Mouse (Mus musculus) gastrocnemius, postnatal 4 days (tissue): Measurements from ENCODE around the gene Ovch2. TPM values are rescaled to one million over a fixed set of nuclear protein-coding genes. Genes with fewer than 3 reads are reported as not detected.

ENCODE experiments used
- DNase-seq, 2 experiments: peaks; one replicate each; pipeline ENCODE4 v3.0.0; 2021 to 2022; ENCODE audit warnings: low spot score in 2 of 2, mixed read lengths in 2 of 2
- total RNA-seq, 2 experiments: library from RNA; stranded (reverse); gene quantifications; 2 replicates each; pipeline ENCODE4 v1.2.3; 2021

Ovch2 gene
- total RNA-seq, 2 experiments from 2014 or later: not detected

- no peak for DNase-seq
These were observed 55.9 kb downstream of the Ovch2 start for GRCm38 (mm10) chr7:107745111-107745510.

GRCm38 (mm10) chr7:107744454-107744853 lies 56.6 kb downstream of the Ovch2 start:
- DNase-seq: no peak

GRCm38 (mm10) chr7:107742963-107743465 lies 58.0 kb downstream of the Ovch2 start:
- DNase-seq: no peak

GRCm38 (mm10) chr7:107738726-107739125 lies 62.3 kb downstream of the Ovch2 start:
- DNase-seq: no peak

GRCm38 (mm10) chr7:107733162-107733561 lies 67.8 kb downstream of the Ovch2 start:
- no peak for DNase-seq

Other genes with a start within 250 kb of the Ovch2 start
- 10 to 100 TPM; 21.2 to 21.9 TPM for gene Olfml1, start 233.8 kb downstream of the Ovch2 start, total RNA-seq
- 10 to 100 TPM; 24.4 to 25.7 TPM for gene Ppfibp2, start 206.0 kb downstream of the Ovch2 start, total RNA-seq
- gene 5330417H12Rik, start 176.0 kb downstream of the Ovch2 start, total RNA-seq: not detected
- gene Cyb5r2, start 43.2 kb downstream of the Ovch2 start, total RNA-seq: under 1 TPM in 1 of 2 experiments, not detected in 1; 0.25 TPM
- gene Olfr467, start 11.1 kb upstream of the Ovch2 start, total RNA-seq: not detected
- not detected for gene Olfr469, start 24.3 kb upstream of the Ovch2 start, total RNA-seq
- not detected for gene Olfr470, start 46.3 kb upstream of the Ovch2 start, total RNA-seq
- not detected for gene Olfr472, start 96.7 kb upstream of the Ovch2 start, total RNA-seq
- gene Olfr473, start 129.2 kb upstream of the Ovch2 start, total RNA-seq: not detected
- not detected for gene Olfr474, start 153.4 kb upstream of the Ovch2 start, total RNA-seq
- gene Olfr476, start 163.6 kb upstream of the Ovch2 start, total RNA-seq: not detected
- not detected for gene Olfr477, start 185.5 kb upstream of the Ovch2 start, total RNA-seq
- not detected for gene Olfr478, start 232.8 kb upstream of the Ovch2 start, total RNA-seq
- not detected for gene Olfr479, start 249.5 kb upstream of the Ovch2 start, total RNA-seq